Mouse (Mus musculus) B cell, adult (primary cell): ENCODE measurements around the gene Fam102b. TPM values are rescaled to one million over a fixed set of nuclear protein-coding genes. Genes with fewer than 3 reads are reported as not detected.

Experiments
- total RNA-seq: library from RNA; stranded (reverse); gene quantifications from 4 replicates; pipeline ENCODE4 v1.2.4, GENCODE M21; 2023; ENCODE audit not compliant: inconsistent age

Fam102b gene
- total RNA-seq = 6.8 to 8.0 TPM (median 7.4 TPM) in 4 replicates

GRCm38 (mm10) chr3:109027515-109027987 is at the start of gene Fam102b:
Gene Fam102b, minus strand, starts transcription at chr3:109027607.

GRCm38 (mm10) chr3:108940001-108940633 is 87.3 kb downstream of the Fam102b start, which contains the start of gene Gm9857:
Gene Gm9857, minus strand, starts transcription at chr3:108940445.

DNA sequence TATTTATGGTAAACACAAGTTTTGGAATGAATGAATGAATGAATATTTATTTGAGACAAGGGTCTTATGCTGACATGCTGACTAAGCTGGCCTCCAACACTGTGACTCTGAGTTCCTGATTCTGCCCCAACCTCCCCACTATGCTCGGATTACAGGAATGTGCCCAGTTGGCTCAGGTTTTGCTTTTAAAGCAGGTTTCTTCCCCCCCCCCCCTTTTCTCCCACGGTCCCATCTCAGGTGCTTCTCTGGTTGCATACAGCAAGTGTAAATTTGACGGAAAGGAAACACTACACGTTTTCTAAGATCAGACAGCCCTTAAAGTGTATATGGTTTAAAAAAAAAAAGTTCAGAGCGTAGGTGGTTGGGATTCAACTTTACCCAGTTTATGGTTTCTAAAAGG is 87.8 kb downstream of the Fam102b start, which contains the start of gene Henmt1:
Gene Henmt1 (plus strand): TSS at position 301 of the 400 bp plus-strand sequence.

Other genes starting within 250 kb of the Fam102b start
- 65.6 to 82.9 TPM (median 74.6 TPM) in 4 replicates for gene Stxbp3, start 187.1 kb downstream of the Fam102b start, total RNA-seq
- gene Fndc7, start 137.6 kb downstream of the Fam102b start, total RNA-seq = 0.93 to 2.3 TPM (median 1.5 TPM) in 4 replicates
- gene Prpf38b, start 115.9 kb downstream of the Fam102b start, total RNA-seq = 231 to 260 TPM (median 255 TPM) in 4 replicates
- not detected in 4 replicates for gene Henmt1, start 87.7 kb downstream of the Fam102b start, total RNA-seq
- gene Gm9857, start 87.2 kb downstream of the Fam102b start, total RNA-seq = not detected in 4 replicates
- not detected in 4 replicates for gene Slc25a54, start 52.9 kb upstream of the Fam102b start, total RNA-seq
- gene Slc25a24, start 95.5 kb upstream of the Fam102b start, total RNA-seq = 2.6 to 4.6 TPM (median 3.6 TPM) in 4 replicates